Mouse (Mus musculus): ENCODE results near the gene Synj1.
A peak's percentile ranks its signal among the peaks of the same experiment; 100 is the strongest.

Gene Synj1

GRCm38 (mm10) chr16:91011021-91011683 lies at the start of gene Synj1:
Gene Synj1 (minus strand): TSS chr16:91011308.
- DNase-seq: peak; percentile 85

GRCm38 (mm10) chr16:91057741-91058140 lies 46.6 kb upstream of the Synj1 start:
- DNase-seq: no peak

GRCm38 (mm10) chr16:91057261-91057660 lies 46.2 kb upstream of the Synj1 start:
- DNase-seq: no peak

- DNase-seq: no peak
These were observed 45.1 kb upstream of the Synj1 start for GRCm38 (mm10) chr16:91056043-91056821.

- no peak for DNase-seq
These were observed 44.0 kb upstream of the Synj1 start for GRCm38 (mm10) chr16:91055150-91055549.

- DNase-seq: no peak
These were observed 42.5 kb upstream of the Synj1 start for GRCm38 (mm10) chr16:91053599-91053998.

GRCm38 (mm10) chr16:91045511-91045910 lies 34.4 kb upstream of the Synj1 start:
- DNase-seq: peak; percentile 62

- peak; percentile 100 for DNase-seq
These were observed 33.4 kb upstream of the Synj1 start, which contains the start of gene Paxbp1 for GRCm38 (mm10) chr16:91044270-91045182. Gene Paxbp1 (minus strand): TSS chr16:91044543.

GRCm38 (mm10) chr16:91043461-91044248 lies 32.5 kb upstream of the Synj1 start:
- peak; percentile 55 for DNase-seq

- DNase-seq: no peak
These were observed 31.5 kb upstream of the Synj1 start for GRCm38 (mm10) chr16:91042640-91043039.

- DNase-seq: no peak
These were observed 24.8 kb upstream of the Synj1 start for GRCm38 (mm10) chr16:91035866-91036265.

- no peak for DNase-seq
These were observed 19.6 kb upstream of the Synj1 start for GRCm38 (mm10) chr16:91030751-91031150.

GRCm38 (mm10) chr16:91029901-91030300 lies 18.8 kb upstream of the Synj1 start:
- DNase-seq: no peak

- no peak for DNase-seq
These were observed 18.1 kb upstream of the Synj1 start for GRCm38 (mm10) chr16:91029161-91029743.

GRCm38 (mm10) chr16:91026290-91026689 lies 15.2 kb upstream of the Synj1 start:
- no peak for DNase-seq

- DNase-seq: peak; percentile 53
These were observed 12.3 kb upstream of the Synj1 start for GRCm38 (mm10) chr16:91023384-91023783.

GRCm38 (mm10) chr16:91020842-91021483 lies 9.9 kb upstream of the Synj1 start:
- no peak for DNase-seq

GRCm38 (mm10) chr16:91019476-91019875 lies 8.4 kb upstream of the Synj1 start:
- DNase-seq: no peak

- DNase-seq: no peak
These were observed 4.7 kb upstream of the Synj1 start for GRCm38 (mm10) chr16:91015761-91016160.

GRCm38 (mm10) chr16:91011847-91012246 lies 739 bp upstream of the Synj1 start:
- no peak for DNase-seq

GRCm38 (mm10) chr16:91010581-91011020 lies 507 bp downstream of the Synj1 start:
- DNase-seq: no peak

Data from right cerebral cortex, postnatal 4 days (tissue).